Mouse (Mus musculus) bone marrow macrophage, adult 2 months (primary cell): ENCODE results near the gene Hpse2. TPM values are rescaled to one million over a fixed set of nuclear protein-coding genes. Genes with fewer than 3 reads are reported as not detected.

Source experiments
- H3K27ac ChIP-seq: 2 replicates; pipeline ENCODE4 v1.5.1; 2012; ENCODE audit warnings: low read depth, low read length; ENCODE audit not compliant: insufficient read depth
- H3K4me1 ChIP-seq: 2 replicates; pipeline ENCODE4 v1.6.1; 2012; ENCODE audit warnings: low read length; ENCODE audit not compliant: control insufficient read depth, insufficient read depth
- H3K4me3 ChIP-seq: 2 replicates; pipeline ENCODE4 v1.5.1; 2012; ENCODE audit warnings: mild to moderate bottlenecking, low read length, moderate library complexity; ENCODE audit not compliant: insufficient read depth
- CTCF ChIP-seq: IDR thresholded peaks from 2 replicates; pipeline ENCODE4 v1.5.1; 2012; ENCODE audit warnings: low read depth, mild to moderate bottlenecking, low read length, moderate library complexity
- POLR2A ChIP-seq: IDR thresholded peaks from 2 replicates; pipeline ENCODE4 v1.6.1; 2012; ENCODE audit warnings: mild to moderate bottlenecking, low read depth, low read length, borderline replicate concordance
- polyA plus RNA-seq: library from polyadenylated mRNA; stranded (reverse); fragments of >200 nt; gene quantifications from 2 replicates; pipeline ENCODE4 v1.2.4, GENCODE M21; 2012; ENCODE audit not compliant: missing spikeins, insufficient read depth, insufficient read length

The Hpse2 gene
- polyA plus RNA-seq, 1 experiment: not detected

DNA sequence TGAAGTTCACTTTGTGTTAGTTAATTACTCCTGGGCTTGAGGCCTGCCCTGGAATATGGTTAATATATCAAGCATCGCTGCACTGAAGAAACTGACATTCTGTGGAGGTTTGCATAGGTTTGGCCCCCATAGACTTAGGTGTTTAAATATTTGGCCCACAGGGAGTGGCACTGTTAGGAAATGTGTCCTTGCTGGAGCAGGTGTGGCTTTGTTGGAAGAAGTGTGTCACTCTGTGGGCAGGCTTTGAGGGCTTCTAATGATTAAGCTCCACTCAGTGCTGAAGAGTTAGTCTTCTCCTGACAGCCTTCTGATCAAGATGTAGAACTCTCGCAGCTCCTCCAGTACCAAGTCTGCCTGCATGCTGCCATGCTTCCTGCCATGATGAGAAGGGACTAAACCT lies 555.9 kb downstream of the Hpse2 start:
- peaks cover 2% of the 10 kb centered on the region; the same call in 1 of the 2 replicates for H3K4me1 ChIP-seq
- H3K4me3 ChIP-seq: no peak overlapping the region
- H3K27ac ChIP-seq: no peak overlapping the region
- TF ChIP-seq CTCF (no peak), POLR2A (no peak)

DNA sequence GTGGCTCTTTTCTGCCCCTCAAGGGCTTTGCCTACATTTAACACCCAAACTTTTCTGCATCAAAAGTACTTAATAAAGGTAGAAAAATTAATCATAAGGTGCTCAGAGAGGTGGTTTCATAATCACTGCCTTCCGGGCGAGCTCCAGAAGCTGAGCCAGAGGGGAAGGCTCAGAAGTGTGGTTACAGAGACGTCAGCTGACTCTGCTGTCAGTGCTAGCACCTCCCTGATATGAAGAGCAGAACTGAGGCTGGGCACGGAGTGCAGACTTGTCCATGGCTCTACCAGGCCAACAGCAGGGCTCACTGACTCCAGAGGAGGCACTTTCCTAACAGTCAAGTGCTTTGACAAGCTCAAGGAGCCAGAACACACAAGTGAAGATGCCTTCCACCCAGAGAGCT lies 559.0 kb downstream of the Hpse2 start:
- Histone ChIP-seq H3K27ac (no peak overlapping the region), H3K4me1 (peaks cover 2% of the 10 kb centered on the region; the same call in 1 of the 2 replicates), H3K4me3 (no peak overlapping the region)
- TF ChIP-seq POLR2A (no peak), CTCF (no peak)

DNA sequence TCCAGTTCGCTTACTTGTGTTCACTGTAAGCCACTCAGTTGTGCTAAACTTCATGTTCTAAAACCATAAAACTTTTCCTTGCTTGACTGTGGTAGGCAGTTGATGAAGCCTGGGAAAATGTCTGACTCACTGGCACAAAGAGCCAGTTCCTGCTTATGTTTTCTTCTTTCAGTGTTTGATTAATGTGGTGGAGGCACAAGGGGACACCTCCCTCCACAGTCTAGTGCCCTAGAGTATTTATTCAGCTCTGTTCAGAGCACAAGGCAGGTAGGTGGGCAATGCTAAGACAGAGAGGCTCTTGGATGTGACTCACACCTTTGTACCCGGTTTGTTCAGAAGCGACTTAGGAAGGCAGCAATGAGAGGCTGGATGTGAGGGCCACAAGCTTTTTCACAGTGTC lies 560.3 kb downstream of the Hpse2 start:
- H3K27ac ChIP-seq: no peak overlapping the region
- H3K4me3 ChIP-seq: no peak overlapping the region
- TF ChIP-seq POLR2A: no peak
- TF ChIP-seq CTCF: no peak
- H3K4me1 ChIP-seq: peaks cover 2% of the 10 kb centered on the region; the same call in 1 of the 2 replicates

DNA sequence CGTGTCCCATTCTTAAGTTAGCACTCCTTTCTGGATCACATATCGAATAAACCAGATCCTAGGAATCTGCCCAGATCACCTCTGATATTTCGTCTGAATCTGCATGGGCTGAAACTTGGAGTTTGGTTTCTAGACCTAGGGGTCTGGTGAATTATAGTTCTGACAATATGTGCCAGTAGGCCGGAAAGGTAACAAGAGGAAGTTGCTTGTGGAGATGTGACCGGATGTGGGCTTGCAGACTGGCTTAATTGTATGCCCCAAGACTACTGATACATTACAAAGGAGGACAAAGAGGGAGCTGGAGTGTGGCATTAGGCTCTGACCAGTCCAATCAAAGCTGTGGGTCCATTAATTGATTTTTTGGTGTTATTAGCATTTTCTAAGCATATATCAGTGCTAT lies 568.0 kb downstream of the Hpse2 start:
- TF ChIP-seq POLR2A (no peak), CTCF (no peak)
- H3K4me3 ChIP-seq: no peak overlapping the region

DNA sequence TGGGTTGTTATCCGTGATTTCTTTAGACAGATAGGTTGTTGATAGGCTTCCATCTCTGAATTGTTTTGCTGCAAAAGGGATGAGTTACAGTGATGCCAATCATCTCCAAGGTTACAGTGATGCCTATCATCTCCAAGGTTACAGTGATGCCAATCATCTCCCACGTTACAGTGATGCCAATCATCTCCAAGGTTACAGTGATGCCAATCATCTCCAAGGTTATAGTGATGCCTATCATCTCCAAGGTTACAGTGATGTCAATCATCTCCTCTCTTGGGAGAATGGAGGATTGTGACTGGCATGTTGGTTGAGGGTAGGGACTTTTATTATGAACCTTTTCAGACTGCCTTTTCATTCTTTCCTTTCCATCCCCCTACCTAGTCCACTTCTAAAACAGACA lies 570.4 kb downstream of the Hpse2 start:
- no peaks in the 10 kb centered on the region for H3K4me1 ChIP-seq
- no peak for TF ChIP-seq CTCF
- no peak for TF ChIP-seq POLR2A
- no peak overlapping the region for H3K4me3 ChIP-seq
- H3K27ac ChIP-seq: no peak overlapping the region

More for the DNA sequence above, 568.0 kb downstream of the Hpse2 start:
- Histone ChIP-seq H3K4me1 (no peaks in the 10 kb centered on the region), H3K27ac (no peak overlapping the region)

DNA sequence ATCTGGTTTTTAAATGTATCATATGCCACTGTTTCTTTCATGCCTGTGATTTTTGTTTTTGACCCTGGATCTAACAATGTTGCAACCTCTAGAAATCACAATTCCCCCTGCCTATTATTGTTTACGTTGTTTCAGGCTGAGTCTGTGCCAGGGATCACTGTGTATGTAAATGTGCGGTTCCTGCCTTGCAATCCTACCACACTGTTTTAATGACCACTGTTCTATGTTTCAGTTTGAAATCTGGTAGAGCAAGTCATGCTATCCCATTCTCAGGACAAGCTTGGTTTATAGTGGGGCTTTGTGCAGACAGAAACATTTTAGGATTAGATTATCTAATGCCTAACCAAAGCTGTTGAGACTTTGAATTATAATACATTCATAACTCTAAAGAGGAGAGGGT lies 571.9 kb downstream of the Hpse2 start:
- TF ChIP-seq POLR2A: no peak
- TF ChIP-seq CTCF: no peak
- Histone ChIP-seq H3K4me3 (no peak overlapping the region), H3K4me1 (peaks cover 3% of the 10 kb centered on the region; the same call in 1 of the 2 replicates), H3K27ac (no peak overlapping the region)

DNA sequence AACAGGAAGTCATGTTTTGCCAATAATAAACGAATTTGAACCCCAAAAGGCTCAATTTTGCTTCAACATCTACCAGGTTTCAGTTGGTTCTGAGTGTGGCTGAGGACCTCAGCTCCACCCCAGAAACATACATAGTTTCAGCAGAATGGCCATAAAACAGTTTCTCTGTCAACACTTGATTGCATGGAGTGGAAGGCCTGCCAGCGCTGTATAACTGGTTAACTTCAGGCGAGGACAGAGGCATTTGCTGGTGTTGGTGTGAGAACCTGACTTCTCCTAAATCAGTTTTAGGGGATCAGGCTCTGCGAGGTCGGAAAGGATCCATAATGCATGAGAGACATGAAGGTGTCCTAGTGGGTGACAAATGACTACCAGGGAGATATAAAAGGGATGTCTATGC lies 578.0 kb downstream of the Hpse2 start:
- Histone ChIP-seq H3K4me1 (peaks cover 3% of the 10 kb centered on the region; the same call in 1 of the 2 replicates), H3K4me3 (no peak overlapping the region), H3K27ac (no peak overlapping the region)
- TF ChIP-seq POLR2A: no peak

DNA sequence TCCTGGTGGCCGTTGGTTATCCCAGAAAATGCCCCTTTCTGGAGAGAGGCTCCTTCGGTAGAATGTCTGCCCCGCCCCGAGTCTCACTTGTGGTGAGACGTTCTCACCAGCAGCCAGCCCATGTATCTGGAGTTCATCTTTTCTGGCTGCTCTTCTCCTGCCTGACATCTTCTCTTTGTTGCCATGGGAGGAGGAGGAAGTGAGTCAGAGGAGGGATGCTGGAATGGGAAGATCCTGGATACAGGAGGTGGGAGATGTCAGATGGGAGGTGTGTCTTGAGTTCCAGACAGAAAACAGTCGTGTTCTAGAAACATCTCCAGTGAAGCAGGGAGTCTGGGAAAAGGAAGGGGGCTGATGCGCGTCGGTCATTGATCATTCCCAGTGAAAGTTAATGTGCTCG lies 578.7 kb downstream of the Hpse2 start:
- no peak overlapping the region for H3K4me3 ChIP-seq

DNA sequence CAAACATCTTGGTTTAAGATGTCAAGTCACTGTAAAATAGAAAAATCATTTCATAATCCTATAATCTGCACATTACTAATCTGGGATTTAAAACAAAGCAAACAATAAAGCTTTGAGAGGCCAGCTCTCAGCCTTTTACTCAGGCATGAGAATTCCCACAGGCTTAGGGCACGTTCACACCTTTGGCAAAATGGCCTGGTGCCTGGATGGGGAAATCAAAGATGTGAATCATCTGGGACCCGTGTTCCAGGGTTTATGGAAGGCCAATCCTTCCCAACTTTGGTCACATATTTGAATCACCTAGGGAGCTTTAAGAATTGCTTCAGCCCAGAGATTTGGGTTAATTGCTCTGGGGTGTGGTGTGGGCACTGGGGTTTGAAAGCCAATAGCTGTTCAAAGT lies 590.3 kb downstream of the Hpse2 start:
- H3K4me1 ChIP-seq: no peaks in the 10 kb centered on the region
- TF ChIP-seq CTCF (no peak), POLR2A (no peak)
- no peak overlapping the region for H3K27ac ChIP-seq
- H3K4me3 ChIP-seq: no peak overlapping the region

More for the DNA sequence above, 578.7 kb downstream of the Hpse2 start:
- TF ChIP-seq CTCF (no peak), POLR2A (no peak)
- Histone ChIP-seq H3K27ac (no peak overlapping the region), H3K4me1 (peaks cover 3% of the 10 kb centered on the region; the same call in 1 of the 2 replicates)

DNA sequence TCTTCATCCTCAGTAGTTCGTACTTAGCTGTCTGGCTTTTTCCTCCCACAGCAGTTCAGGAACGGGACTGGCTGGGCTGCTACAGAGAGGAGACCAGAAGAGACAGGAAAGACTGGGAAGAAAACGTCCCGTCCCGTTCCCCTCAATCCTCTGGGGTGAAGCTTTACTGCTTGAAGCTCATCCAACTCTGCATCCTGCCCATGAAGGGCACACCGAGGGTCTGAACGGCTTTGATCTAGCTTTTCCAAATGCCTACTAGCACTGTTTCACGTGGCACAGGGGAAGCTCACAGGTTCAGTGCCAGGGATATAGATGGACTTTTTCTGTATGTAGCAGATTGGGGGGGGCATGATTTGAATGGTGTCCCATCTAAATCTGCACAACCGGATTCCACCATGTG lies 592.4 kb downstream of the Hpse2 start:
- H3K4me3 ChIP-seq: no peak overlapping the region
- TF ChIP-seq POLR2A: no peak
- TF ChIP-seq CTCF: no peak
- no peak overlapping the region for H3K27ac ChIP-seq
- H3K4me1 ChIP-seq: no peaks in the 10 kb centered on the region

DNA sequence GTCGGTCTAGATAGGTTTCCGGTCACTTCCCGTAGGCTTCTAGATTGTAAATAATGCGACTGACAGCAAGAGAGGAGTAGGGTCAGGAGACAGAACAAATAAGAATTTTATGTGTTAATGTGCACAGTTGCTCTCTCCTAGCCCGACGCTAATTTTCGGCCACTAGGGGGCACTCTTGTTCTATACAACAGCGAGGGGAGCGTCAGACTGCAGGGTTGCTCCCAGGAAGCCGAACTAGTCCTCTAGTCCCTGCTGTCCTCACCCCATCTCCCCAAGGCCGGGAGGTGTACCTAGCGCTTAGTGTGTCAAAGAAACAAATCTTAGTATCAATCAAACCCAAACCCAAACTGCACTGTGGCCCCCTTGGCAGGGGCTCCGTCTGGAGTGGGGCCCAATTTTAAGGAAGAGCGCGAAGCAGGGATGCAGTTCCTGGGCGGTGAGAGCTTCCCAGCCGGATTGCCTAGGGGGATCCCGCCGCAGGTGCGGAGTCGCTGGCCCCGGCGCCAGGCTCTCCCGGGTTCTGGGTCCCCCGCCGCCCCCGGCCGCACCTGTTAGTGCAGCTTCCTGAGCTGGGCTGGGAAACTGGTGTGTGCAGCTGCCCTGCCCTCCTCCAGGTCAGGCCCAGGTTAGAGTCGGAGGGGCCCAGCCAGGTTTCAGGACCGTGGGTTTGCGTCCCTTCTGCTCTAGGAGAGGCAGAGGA lies 593.1 kb downstream of the Hpse2 start:
- Histone ChIP-seq H3K27ac (no peak overlapping the region), H3K4me1 (no peaks in the 10 kb centered on the region), H3K4me3 (no peak overlapping the region)
- TF ChIP-seq CTCF: peak; percentile 71
- TF ChIP-seq POLR2A: no peak

DNA sequence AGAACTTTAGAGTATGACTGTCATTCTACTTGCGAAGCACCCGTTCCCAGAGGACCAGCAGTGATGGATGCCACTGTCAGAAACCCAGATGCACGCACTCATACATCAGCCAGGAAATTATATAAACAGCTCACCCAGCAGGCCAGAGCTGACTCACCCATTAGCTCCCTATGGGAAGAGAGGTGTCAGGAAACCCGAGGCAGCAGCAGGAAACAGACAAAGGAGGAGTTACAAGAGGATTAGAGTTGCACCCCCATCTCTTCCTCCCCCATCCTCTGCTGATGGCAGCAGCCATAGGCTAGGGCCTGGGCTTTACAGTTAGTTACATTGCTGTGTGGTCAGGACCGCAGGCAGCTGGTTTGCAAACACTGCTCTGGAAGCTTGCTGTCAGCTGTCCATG lies 599.8 kb downstream of the Hpse2 start:
- Histone ChIP-seq H3K27ac (no peak overlapping the region), H3K4me3 (no peak overlapping the region), H3K4me1 (no peaks in the 10 kb centered on the region)
- TF ChIP-seq CTCF (no peak), POLR2A (no peak)
